Mouse (Mus musculus) left cerebral cortex, postnatal 36 days (tissue): ENCODE measurements around the gene A230072I06Rik. TPM values are rescaled to one million over a fixed set of nuclear protein-coding genes. Genes with fewer than 3 reads are reported as not detected.

Source experiments
- DNase-seq, 2 experiments: peaks; one replicate each; pipeline ENCODE4 v3.0.0; 2021 to 2022; ENCODE audit warnings: low spot score in 2 of 2, mixed read lengths in 1 of 2
- intact Hi-C: fragments of 180-260 bp; cut with DNase I; formaldehyde crosslinking; loops from one replicate; pipeline ENCODE4 v1.15.1; 2025
- total RNA-seq, 2 experiments: library from RNA; stranded (reverse); gene quantifications; 2 replicates each; pipeline ENCODE4 v1.2.3; 2021

Gene A230072I06Rik
- not detected for total RNA-seq

- DNase-seq, result peak; percentile 10 to 15
- intact Hi-C loops, result no loop called here
These were observed at the start of gene A230072I06Rik for GRCm38 (mm10) chr8:12278663-12279312. A230072I06Rik (plus strand) TSS chr8:12278819.

- intact Hi-C loops, result no loop called here
- DNase-seq, result no peak
These were observed 44.6 kb upstream of the A230072I06Rik start for GRCm38 (mm10) chr8:12234039-12234438.

DNA sequence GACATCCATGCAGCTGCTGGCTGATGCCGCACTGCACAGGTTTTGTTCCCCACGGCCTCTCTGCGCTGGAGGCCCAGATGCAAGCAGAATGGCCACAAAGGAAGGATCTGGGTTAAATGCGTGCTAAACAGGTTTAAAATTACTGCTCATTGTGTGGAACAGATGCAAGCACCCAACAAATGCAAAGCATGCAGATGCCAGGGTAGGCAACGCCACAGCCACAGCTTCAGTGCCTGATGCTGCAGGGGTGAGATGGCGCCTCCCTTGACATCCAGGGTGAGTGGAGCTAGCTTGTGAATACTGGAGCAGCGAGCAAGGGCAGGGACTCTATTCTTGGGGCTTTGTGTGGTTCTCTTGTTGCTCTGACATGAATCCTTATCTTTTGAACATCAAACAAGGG, 39.8 kb upstream of the A230072I06Rik start:
- intact Hi-C loops, result no loop called here
- no peak for DNase-seq

DNA sequence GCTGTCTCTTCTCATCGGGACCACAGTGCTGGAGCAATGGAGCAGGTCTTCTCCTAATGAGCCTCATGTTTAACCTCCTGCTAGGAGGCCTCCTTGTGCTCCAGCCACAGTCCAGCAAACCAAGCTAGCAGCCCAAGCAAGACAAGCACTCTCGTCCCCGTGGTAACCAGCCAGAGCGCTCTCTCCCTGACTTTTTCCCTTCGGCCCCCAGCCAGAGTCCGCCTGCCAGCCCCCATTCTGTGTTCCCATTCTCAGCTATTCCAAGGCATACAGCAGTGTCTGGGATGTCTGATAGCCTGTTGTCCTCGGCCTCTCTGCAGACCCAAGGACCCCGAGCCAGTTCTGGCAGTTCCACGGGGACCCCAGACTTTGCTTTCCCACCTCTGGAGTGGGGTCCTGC, 38.5 kb upstream of the A230072I06Rik start:
- intact Hi-C loops, result no loop called here
- no peak for DNase-seq

DNA sequence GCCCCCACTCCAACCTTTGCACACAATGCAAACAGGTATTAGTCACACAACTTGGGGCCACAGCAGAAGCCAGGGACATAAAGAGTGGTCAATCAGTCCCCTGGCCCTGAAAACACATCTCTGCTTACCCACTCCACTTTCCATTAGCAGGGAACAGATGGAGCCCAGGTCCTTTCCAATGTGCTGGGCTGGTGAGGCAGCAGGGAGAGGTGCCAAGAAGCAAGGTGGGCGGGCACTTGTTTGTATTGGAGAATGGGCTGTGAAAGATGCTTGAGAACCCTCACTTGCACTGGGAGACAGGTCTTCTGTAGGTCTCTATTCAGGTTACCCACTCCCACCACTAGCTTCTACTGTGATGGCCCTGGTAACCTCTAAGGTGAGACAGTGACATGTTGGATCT, 34.9 kb upstream of the A230072I06Rik start:
- peak in 1 of 2 experiments; percentile 7 for DNase-seq
- intact Hi-C loops, result no loop called here

GRCm38 (mm10) chr8:12259890-12260289, 18.7 kb upstream of the A230072I06Rik start:
- intact Hi-C loops, result no loop called here
- DNase-seq, result no peak

- intact Hi-C loops, result no loop called here
- DNase-seq, result no peak
These were observed 18.1 kb upstream of the A230072I06Rik start for GRCm38 (mm10) chr8:12260476-12261029.

- no peak for DNase-seq
- intact Hi-C loops, result no loop called here
These were observed 17.1 kb upstream of the A230072I06Rik start for GRCm38 (mm10) chr8:12261556-12261955.

GRCm38 (mm10) chr8:12264996-12265395, 13.6 kb upstream of the A230072I06Rik start:
- no peak for DNase-seq
- intact Hi-C loops, result no loop called here

DNA sequence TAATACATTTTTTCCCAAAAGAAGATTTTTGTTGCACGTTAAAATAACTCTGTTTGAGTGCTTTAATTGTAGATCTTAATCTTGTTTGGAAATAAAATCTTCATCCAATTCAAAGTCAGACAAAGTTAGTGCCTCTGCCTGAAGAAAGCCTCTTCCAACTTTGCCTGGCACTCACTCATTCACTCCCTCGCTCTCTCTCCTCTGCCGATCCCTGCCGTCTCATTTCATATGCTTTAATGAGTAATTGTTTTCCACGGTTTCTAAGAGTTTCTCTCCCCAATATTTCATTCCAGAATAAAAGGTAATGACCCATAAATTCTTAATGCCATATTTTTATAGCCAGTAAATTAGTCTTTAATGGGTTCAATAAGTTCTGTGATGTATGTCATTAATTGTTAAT, 10.8 kb upstream of the A230072I06Rik start:
- DNase-seq, result no peak
- intact Hi-C loops, result no loop called here

DNA sequence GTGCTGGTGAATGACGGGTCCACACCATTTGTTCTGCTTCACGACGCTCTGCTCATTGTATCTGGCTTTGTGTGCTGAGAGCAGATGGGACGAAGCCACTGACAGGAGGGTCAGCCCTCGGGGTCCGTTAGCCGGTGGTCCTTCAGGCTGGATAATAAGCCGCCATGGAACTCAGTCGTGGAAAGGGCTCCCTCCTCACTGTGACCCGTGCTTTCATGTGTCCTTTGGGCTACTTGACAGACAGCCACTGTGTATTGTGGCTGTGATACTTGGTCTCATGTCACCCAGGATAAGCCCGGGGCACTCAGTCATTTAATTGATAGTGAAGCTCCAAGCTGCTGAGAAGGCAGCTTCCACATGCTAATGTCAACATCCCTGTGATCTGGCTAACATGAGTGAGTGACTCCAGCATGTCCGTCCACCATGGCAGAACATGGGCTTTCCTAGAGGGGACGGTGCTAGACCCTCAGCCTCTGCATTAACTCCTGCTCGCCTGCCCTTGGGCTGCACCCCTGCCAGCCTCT, 10.3 kb upstream of the A230072I06Rik start:
- no peak for DNase-seq
- intact Hi-C loops, result no loop called here

DNA sequence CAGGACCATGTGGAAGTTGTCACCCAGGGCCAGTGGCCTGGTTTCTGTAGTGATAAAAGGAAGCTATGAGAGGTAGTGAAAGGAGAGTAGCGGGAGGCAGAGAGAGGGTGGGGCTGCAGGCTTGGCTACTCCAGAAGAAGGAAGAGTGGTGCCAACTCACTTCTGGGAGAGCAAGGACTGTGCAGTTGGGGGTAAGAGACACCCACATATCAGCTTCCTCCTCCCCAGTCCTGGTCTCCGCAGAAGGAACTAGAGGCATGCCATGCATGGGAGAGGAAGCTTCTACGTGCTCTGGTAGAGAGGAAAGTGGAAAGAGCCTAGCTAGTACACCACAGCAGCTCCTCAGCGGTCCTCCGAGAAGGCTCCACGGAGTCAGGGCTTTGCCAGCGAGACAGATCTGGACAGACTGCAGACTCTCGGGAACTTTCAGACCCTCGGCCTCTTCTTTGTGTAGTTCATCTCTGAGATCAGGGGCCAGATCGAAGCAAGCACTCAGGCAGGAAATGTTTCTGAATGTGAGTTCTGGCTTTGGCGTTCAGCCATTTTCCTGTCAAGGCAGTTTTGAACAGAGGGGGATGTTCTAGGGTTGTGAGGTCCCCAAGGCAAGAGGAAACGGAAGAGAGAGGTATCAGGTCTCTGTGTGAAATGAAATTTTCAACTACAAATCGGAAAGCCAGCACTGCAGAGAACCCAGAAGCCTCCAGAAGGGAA, 1.0 kb downstream of the A230072I06Rik start:
- intact Hi-C loops, result no loop called here
- no peak for DNase-seq

GRCm38 (mm10) chr8:12282128-12282527, 3.5 kb downstream of the A230072I06Rik start:
- DNase-seq, result no peak
- intact Hi-C loops, result no loop called here

- no peak for DNase-seq
- intact Hi-C loops, result no loop called here
These were observed 11.9 kb downstream of the A230072I06Rik start for GRCm38 (mm10) chr8:12290551-12290950.

DNA sequence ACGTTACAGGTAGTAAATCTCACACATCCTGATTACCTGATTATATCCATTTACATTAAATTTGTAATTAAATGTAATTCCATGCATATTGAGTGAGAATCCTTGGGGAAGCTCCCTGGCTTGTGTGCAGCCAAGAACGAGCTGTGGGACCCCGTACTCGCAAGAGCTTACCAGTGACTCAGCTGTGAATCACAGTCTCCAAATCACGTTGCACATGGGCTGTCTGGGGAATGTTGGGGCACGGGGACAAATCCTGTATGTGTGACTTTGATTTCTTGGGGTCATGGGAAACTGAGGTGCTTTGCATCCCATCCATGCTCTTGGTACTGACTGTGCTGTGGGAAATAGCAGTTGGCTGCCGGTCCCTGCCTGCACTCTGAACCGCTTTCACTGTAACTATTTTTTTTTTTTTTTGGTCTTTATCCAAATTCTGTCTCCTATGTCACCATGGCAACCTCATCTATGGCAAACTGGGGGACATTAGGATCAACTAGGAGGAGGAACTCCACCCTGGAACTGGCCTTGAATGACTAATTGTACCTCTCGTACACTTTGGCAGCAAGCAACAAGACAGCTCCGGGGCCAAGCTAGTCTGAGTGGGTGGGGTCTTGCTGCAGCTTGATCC, 19.8 kb downstream of the A230072I06Rik start:
- intact Hi-C loops, result no loop called here
- peak in 1 of 2 experiments; percentile 12 for DNase-seq

DNA sequence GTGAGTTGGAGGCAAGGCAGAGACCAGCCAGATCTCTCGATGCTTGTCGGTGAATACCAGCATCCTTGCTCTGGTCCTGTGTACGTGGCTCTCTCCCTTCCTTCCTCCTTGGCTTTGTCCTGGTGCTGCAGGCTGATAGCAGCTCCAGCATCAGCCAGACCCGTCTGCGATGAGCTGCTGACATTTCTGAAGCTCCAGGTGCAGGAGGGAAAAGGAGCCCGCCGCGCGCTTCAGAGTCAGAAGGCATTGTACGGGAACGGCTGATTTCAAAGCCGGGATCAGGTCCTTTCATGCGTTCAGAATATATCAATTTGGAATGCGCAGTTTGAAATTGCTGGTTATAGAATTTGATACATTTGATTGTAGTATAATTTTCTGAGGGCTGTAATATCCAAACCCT, 23.4 kb downstream of the A230072I06Rik start:
- no peak for DNase-seq
- intact Hi-C loops, result no loop called here

- intact Hi-C loops, result no loop called here
- DNase-seq, result no peak
These were observed 34.5 kb downstream of the A230072I06Rik start for GRCm38 (mm10) chr8:12312975-12313734.

GRCm38 (mm10) chr8:12314258-12314657, 35.6 kb downstream of the A230072I06Rik start:
- no peak for DNase-seq
- intact Hi-C loops, result no loop called here

DNA sequence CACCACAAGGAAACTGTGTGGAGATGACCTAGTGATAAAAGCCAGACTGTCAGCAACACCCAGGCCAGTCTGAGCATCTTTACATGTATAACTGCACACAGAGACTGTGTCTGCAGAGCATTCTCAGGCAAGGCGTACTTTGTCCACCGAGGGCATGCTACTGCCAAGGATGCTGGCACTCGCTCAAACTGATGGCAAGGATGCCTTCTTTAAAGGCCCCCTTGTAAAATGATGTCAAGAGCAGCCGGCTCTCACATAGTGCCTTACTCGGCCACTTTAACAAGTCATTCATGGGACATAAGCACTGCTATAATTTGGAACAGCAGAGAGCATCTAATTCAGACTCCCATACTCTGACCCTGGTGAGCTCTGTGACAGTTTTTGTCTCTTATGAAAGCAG, 36.6 kb downstream of the A230072I06Rik start:
- no peak for DNase-seq
- intact Hi-C loops, result no loop called here
